Mouse (Mus musculus): ENCODE data around the gene Dnah6. TPM values are rescaled to one million over a fixed set of nuclear protein-coding genes. Genes with fewer than 3 reads are reported as not detected.

The Dnah6 gene
- polyA plus RNA-seq, 2 experiments from 2014 or later, result not detected

Other genes with a start within 250 kb of the Dnah6 start
- 100 to 1,000 TPM; 111 to 123 TPM for gene Suclg1, start 26.7 kb upstream of the Dnah6 start, polyA plus RNA-seq (2017; shearing (Covaris generic))
- not detected for gene 4931417E11Rik, start 248.0 kb upstream of the Dnah6 start, polyA plus RNA-seq (2017; shearing (Covaris generic))

All from CD4-positive, CD25-positive, alpha-beta regulatory T cell, adult 4 months (primary cell).